Mouse (Mus musculus): ENCODE measurements around the gene 1700001K19Rik.
"Not testable (repeated sequence)": the region's sequence is repeated elsewhere in the genome, so short reads cannot be mapped to it uniquely, and the experiment has no call there.

Gene 1700001K19Rik

GRCm38 (mm10) chr12:110682561-110683299 lies at the start of gene 1700001K19Rik:
Gene 1700001K19Rik (minus strand): TSS chr12:110682619.
- DNase-seq (ENCODE audit: low read depth, low spot score) = no peak

- DNase-seq (ENCODE audit: low read depth, low spot score) = no peak
These were observed 44.0 kb upstream of the 1700001K19Rik start for GRCm38 (mm10) chr12:110726428-110726827.

GRCm38 (mm10) chr12:110725489-110725888 lies 43.1 kb upstream of the 1700001K19Rik start:
- DNase-seq (ENCODE audit: low read depth, low spot score) = no peak

- no peak for DNase-seq (ENCODE audit: low read depth, low spot score)
These were observed 42.6 kb upstream of the 1700001K19Rik start for GRCm38 (mm10) chr12:110725051-110725450.

DNA sequence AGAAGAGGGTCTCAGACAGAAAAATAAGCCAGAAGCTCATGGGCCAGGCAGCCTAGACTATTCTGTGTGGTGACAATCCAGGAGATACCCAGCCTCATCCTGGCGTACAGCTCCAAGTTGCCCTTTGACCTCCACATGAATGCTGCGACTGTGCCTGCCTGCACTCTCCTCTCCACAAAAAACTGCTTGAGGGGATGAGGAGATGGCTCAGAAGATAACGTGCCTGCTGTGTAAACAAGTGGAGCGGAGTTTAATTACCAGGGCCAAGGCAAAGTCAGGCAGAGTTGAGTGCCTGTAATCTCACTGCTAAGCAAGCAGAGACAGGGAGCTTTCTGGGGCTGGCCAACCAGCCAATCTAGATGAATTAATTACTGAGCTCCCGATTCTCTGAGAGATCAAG lies 33.6 kb upstream of the 1700001K19Rik start:
- no peak for DNase-seq (ENCODE audit: low read depth, low spot score)

DNA sequence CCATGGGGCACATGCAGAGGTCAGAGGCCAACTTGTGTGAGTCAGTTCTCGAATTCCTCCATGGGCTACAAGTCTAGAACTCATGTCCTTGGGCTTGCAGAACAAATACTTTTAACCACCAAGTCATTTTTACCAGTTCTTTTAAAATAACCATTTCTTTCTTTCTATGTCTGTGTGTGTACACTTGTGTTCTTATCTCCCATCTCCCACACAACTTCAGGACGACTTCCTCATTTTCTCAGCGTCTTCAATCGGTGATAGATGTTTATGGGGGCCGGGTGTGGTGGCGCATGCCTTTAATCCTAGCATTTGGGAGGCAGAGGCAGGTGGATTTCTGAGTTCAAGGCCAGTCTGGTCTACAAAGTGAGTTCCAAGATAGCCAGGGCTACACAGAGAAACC lies 31.8 kb upstream of the 1700001K19Rik start:
- no peak for DNase-seq (ENCODE audit: low read depth, low spot score)

DNA sequence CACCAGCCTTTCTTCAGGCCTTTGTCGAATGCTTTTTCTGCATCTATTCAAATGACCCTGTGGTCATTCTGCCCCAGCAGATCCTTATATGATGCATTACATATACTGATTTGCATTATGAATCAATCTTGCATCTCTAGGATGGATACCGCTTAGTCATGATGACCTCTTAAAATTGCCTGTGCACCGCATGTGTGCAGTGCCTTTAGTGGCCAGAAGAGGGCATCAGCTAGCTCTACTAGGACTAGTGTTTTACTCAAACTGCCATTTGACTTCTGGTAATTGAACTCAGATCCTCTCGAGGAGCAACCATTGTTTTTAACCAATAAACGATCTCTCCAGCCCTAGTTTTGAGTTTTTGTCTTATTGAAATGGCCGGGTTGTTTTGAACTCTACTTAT lies 31.4 kb upstream of the 1700001K19Rik start:
- no peak for DNase-seq (ENCODE audit: low read depth, low spot score)

DNA sequence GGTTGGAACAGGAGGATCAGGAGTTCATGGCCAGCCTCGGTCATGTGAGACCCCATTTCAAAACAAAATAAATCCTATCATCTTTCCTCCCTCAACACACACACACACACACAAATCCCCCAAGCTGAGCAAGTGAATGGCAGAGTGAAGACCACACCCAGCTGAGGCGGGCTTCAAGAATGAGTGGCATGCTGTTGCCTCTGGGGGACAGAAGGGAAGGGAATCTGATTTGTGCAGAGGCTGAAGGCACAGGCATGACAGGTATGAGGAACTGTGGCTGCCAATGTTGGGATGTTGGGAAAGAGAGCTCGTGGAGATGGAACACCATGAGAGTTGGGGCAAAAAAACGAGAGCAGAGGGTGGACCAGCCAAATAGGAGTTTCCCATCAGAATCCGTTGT lies 28.9 kb upstream of the 1700001K19Rik start:
- no peak for DNase-seq (ENCODE audit: low read depth, low spot score)

DNA sequence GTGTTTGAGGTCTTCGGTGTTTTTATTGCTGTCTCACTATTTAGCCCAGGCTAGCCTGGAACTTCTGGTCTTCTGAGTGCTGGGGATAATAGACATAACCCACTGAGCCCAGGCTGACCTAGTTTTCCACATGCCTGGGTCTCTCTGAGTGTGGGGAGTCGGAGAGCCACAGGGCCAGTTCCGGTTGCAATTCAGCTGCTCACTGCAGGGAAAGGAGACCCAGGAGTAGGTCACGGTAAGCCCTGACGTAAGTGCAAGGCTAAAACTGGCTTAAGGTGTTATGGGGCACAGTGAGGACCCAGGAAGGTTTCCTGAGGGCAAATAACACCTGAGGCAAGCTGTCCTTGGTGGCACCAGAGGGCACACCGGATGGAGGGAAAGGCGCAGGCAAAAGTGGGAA lies 25.0 kb upstream of the 1700001K19Rik start:
- no peak for DNase-seq (ENCODE audit: low read depth, low spot score)

GRCm38 (mm10) chr12:110706337-110707231 lies 24.2 kb upstream of the 1700001K19Rik start:
- DNase-seq (ENCODE audit: low read depth, low spot score) = no peak

DNA sequence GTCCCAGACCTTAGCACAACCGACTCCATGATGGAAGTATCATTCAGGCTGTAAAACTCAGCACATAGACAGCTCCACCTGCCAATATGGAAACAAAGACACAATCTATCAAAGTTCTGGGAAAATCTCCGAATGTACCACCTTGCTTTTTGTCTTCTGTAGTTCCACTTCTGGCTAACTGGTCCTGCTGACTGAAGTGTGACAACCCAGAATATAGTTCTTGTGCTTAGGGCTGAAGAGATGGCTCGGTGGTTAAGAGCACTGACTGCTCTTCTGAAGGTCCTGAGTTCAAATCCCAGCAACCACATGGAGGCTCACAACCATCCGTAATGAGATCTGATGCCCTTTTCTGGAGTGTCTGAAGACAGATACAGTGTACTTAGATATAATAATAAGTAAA lies 23.0 kb upstream of the 1700001K19Rik start:
- not testable (repeated sequence) for DNase-seq (ENCODE audit: low read depth, low spot score)

DNA sequence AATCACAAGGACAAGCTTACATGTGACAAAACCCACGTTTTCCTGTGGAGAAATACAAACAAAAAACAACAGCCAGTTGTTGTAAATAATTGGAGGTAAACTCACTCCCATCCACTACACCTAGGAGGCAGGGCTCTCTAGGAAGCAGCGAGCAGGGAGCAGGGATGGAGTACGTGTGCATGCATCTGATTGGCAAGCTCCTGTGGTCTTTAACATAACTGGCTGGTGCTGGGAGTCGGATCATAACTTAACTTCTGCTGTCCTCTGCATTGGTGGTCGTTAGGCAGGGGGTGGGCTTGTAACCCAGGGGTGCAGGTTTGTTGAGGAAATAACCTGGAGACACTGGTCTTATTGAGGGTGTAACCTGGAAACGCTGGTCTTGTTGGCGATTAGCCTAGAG lies 21.3 kb upstream of the 1700001K19Rik start:
- no peak for DNase-seq (ENCODE audit: low read depth, low spot score)

DNA sequence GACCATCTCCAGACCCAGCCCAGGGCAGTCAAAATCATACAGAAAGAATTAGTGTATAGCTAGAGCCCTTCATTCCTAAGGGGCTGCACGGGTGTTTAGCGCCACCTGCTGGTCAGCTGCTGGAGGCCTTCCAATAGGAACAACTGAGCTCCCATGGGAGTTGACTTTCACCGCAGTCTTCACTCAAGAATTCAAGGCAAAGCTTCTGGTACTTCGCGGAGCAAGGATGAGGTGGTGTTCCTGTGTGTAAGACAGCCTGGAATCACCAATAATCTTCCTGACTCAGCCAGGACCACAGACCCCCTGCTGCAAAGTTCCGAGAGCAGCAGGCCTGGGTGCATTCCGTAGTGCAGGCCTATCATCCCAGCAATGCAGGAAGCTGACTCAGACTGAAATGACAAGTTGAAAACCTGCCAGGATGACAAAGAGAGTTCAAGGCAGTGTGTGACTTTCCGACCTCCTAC lies 20.6 kb upstream of the 1700001K19Rik start:
- DNase-seq (ENCODE audit: low read depth, low spot score) = peak; percentile 86

- no peak for DNase-seq (ENCODE audit: low read depth, low spot score)
These were observed 20.1 kb upstream of the 1700001K19Rik start, which contains the start of gene Hsp90aa1 for GRCm38 (mm10) chr12:110702556-110702955. Gene Hsp90aa1 (minus strand): TSS chr12:110702728.

GRCm38 (mm10) chr12:110701363-110701762 lies 18.9 kb upstream of the 1700001K19Rik start:
- DNase-seq (ENCODE audit: low read depth, low spot score) = not testable (repeated sequence)

GRCm38 (mm10) chr12:110700730-110701129 lies 18.3 kb upstream of the 1700001K19Rik start:
- DNase-seq (ENCODE audit: low read depth, low spot score) = no peak

DNA sequence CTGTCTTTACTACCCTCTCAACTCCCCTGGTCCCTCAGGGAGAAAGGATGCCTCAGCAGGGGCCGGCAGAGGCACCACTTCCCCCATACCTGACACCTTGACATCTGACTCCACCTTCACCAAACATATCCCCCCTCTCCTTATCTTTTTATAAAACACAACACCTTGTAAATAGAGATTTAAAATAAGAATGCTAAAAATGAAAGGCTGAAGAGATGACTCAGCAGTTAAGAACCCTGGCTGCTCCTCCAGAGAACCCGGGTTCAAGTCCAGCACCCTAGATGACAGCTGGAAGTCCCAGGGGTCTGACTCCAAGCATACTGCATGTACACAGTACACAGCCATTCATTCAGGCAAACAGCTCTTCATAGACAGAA lies 16.7 kb upstream of the 1700001K19Rik start:
- DNase-seq (ENCODE audit: low read depth, low spot score) = no peak

DNA sequence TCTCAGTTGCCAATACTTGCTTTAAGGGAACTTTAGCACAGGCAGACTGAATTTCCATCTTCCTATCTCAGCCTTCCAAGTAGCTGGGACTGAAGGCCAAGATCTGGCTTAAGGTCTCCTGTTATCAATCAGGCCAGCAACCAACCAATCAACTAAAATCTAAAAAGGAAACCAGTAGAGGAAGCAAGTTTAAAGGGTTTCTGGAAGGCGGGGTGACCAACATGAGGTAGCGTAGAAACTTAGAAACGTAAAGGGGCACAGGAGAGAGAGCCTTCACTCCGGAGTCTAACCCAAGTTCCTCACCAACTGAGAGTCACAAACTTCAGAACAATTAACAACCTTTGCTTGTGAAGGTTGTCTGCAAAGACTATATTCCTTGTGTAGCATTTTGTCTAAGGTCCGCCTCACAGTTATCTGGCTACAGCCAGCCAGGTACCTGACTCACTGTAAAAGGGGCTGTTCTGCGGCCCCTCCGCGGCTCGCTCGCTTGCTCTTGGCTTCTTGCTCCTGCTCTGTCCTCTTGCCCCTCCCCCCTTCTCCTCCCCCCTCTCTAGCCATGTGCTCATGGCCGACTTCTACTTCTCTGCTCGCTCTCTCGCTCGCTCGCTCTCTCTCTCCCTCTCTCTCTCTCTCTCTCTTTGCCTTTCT lies 16.2 kb upstream of the 1700001K19Rik start:
- DNase-seq (ENCODE audit: low read depth, low spot score) = no peak

DNA sequence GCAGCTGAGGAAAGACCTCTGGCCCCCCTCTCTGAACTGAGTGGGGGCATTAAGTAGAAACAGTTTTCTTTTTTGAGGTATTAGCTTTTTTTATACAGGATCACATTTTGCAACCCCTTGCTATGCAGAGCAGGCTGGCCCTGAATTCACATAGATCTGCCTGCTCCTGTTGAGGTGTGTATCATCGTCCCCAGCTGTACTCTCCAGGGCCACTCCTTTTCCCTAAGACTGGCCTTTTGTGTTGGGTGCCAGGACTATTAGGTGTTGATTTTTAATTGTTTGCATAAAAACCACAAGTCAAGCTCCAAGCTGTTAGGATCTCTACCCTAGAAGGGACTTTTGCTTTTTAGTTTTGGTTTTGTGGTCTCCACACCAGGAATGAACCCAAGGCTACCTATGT lies 15.7 kb upstream of the 1700001K19Rik start:
- no peak for DNase-seq (ENCODE audit: low read depth, low spot score)

DNA sequence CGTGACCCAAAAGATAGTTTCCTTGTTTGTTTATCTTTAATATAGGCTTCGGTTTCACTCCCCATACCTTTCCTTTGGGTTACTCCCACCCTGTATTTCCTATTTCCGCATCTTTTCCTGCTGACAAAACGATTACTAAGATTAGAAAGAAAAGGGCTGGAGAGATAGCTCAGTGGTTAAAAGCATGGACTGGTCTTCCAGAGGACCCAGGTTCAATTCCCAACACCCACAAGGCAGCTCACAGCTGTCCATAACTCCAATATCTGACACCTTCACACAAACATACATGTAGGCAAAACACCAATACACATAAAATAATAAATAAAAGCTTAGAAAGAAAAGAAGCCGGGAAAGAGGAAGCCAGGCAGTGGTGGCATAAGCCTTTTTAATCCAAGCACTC lies 15.0 kb upstream of the 1700001K19Rik start:
- DNase-seq (ENCODE audit: low read depth, low spot score) = no peak

- DNase-seq (ENCODE audit: low read depth, low spot score) = no peak
These were observed 14.6 kb upstream of the 1700001K19Rik start for GRCm38 (mm10) chr12:110696975-110697400.
